Mouse (Mus musculus) lung, embryonic 14.5 days (tissue): ENCODE measurements around the gene Dcaf5. TPM values are rescaled to one million over a fixed set of nuclear protein-coding genes. Genes with fewer than 3 reads are reported as not detected.

Experiments
- ATAC-seq: fragments of 200-750 bp; cut with Nextera tagmentation; 2 replicates; pipeline ENCODE4 v1.8.0; 2017; ENCODE audit warnings: mild to moderate bottlenecking, moderate TSS enrichment, moderate library complexity; ENCODE audit not compliant: insufficient read depth
- DNase-seq: peaks from one replicate; pipeline ENCODE4 v3.0.0-alpha.2; 2015
- H3K27ac ChIP-seq: fragments of 300-500 bp; sonication (generic); 2 replicates; pipeline ENCODE4 v1.5.1; 2014; ENCODE audit warnings: low read depth, mild to moderate bottlenecking, moderate library complexity
- H3K27me3 ChIP-seq: fragments of 300-500 bp; sonication (generic); 2 replicates; pipeline ENCODE4 v1.6.1; 2014; ENCODE audit warnings: low read length, control low read depth; ENCODE audit not compliant: insufficient read depth
- H3K36me3 ChIP-seq: fragments of 300-500 bp; sonication (generic); 2 replicates; pipeline ENCODE4 v1.6.1; 2014; ENCODE audit warnings: control low read depth; ENCODE audit not compliant: insufficient read depth
- H3K4me1 ChIP-seq: fragments of 300-500 bp; sonication (generic); 2 replicates; pipeline ENCODE4 v1.6.1; 2014; ENCODE audit warnings: antibody characterized with exemption, control low read depth; ENCODE audit not compliant: insufficient read depth
- H3K4me2 ChIP-seq: fragments of 300-500 bp; sonication (generic); 2 replicates; pipeline ENCODE4 v1.6.1; 2014; ENCODE audit warnings: mild to moderate bottlenecking
- H3K4me3 ChIP-seq: fragments of 300-500 bp; sonication (generic); 2 replicates; pipeline ENCODE4 v1.5.1; 2014; ENCODE audit warnings: low read depth, low read length
- H3K9ac ChIP-seq: fragments of 300-500 bp; sonication (generic); 2 replicates; pipeline ENCODE4 v1.6.1; 2014
- H3K9me3 ChIP-seq: fragments of 300-500 bp; sonication (generic); 2 replicates; pipeline ENCODE4 v1.6.1; 2016; ENCODE audit warnings: low read depth, low read length, control low read depth
- CTCF ChIP-seq: IDR thresholded peaks from 2 replicates; pipeline ENCODE4 v1.5.1; 2016; ENCODE audit warnings: antibody characterized with exemption, low read depth
- WGBS: fragments of 180-500 bp; shearing (Covaris S2); extraction: QIAGEN DNeasy Blood & Tissue Kit; methylation state at CpG from one replicate; pipeline ENCODE4 v1.1.7; 2014; 5-methylcytosine and 5-hydroxymethylcytosine counted together
- polyA plus RNA-seq: library from polyadenylated mRNA; unstranded; fragments of >200 nt; fragmentation: Nextera tagmentation; extraction: Ambion mirVana; gene quantifications from 2 replicates; pipeline ENCODE4 v1.2.1, GENCODE M21; 2014

Gene Dcaf5
- 9.9 and 10.7 TPM in 2 replicates for polyA plus RNA-seq

GRCm38 (mm10) chr12:80436336-80436976 is at the start of gene Dcaf5:
Gene Dcaf5 (minus strand): TSS chr12:80436601.
- peak within 1 kb of the TSS; percentile 97 for H3K27ac ChIP-seq
- peak within 1 kb of the TSS; percentile 72 for H3K4me2 ChIP-seq
- no peaks in the 10 kb centered on the region for H3K4me1 ChIP-seq
- peak within 1 kb of the TSS; percentile 92 for H3K9ac ChIP-seq
- H3K36me3 ChIP-seq, result 0 out of 2 replicates have a peak, but pooled peaks cover 6% of the 10 kb centered on the region
- WGBS, result under 1% methylated on average over 56 of the region's 79 CpGs
- DNase-seq, result peak; percentile 83
- no peak for TF ChIP-seq CTCF
- H3K4me3 ChIP-seq, result peak within 1 kb of the TSS; percentile 89
- H3K27me3 ChIP-seq, result no peaks in the 10 kb centered on the region
- peak; percentile 72 for ATAC-seq
- H3K9me3 ChIP-seq, result no peaks in the 10 kb centered on the region

- TF ChIP-seq CTCF, result peak; percentile 21; the same call in 1 of the 2 replicates
- ATAC-seq (no peak), DNase-seq (no peak)
- H3K36me3 ChIP-seq, result peaks cover 15% of the 10 kb centered on the region; the same call in 1 of the 2 replicates
- H3K27ac ChIP-seq, result no peak overlapping the region
- H3K4me3 ChIP-seq, result no peak overlapping the region
- no peaks in the 10 kb centered on the region for H3K4me1 ChIP-seq
- no peak overlapping the region for H3K9ac ChIP-seq
- H3K4me2 ChIP-seq, result no peak overlapping the region
- WGBS, result 65% methylated on average over 3 of the region's 3 CpGs
- no peaks in the 10 kb centered on the region for H3K9me3 ChIP-seq
- H3K27me3 ChIP-seq, result no peaks in the 10 kb centered on the region
These were observed 47.0 kb upstream of the Dcaf5 start for GRCm38 (mm10) chr12:80483397-80483796.

- ATAC-seq (no peak), DNase-seq (no peak)
- Histone ChIP-seq H3K36me3 (peaks cover 10% of the 10 kb centered on the region; the same call in 1 of the 2 replicates), H3K9ac (no peak overlapping the region), H3K4me2 (no peak overlapping the region), H3K4me3 (no peak overlapping the region), H3K9me3 (no peaks in the 10 kb centered on the region), H3K4me1 (no peaks in the 10 kb centered on the region), H3K27me3 (no peaks in the 10 kb centered on the region), H3K27ac (no peak overlapping the region)
- WGBS, result 87% methylated on average over 3 of the region's 3 CpGs
- no peak for TF ChIP-seq CTCF
These were observed 43.6 kb upstream of the Dcaf5 start for GRCm38 (mm10) chr12:80479986-80480385.

DNA sequence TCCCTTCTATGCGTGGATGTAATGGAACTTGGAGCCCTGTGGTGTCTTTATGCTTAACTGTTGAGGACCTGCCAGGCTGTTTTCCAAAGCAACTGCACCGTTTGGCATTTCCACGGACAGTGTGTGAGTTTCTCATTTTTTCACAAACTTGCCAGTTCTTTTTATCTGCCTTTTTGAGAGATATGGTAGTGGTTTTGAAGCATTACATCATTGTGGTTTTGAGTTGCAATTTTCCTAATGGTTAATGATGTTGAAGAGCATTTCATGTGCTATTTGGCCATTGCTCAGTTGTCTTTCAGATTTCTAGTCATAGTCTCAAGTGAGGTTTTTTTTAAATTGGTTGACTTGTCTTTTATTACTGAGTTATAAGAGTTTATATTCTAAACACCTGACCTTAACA is 37.3 kb upstream of the Dcaf5 start:
- H3K27ac ChIP-seq, result no peak overlapping the region
- H3K4me1 ChIP-seq, result no peaks in the 10 kb centered on the region
- no peak overlapping the region for H3K4me2 ChIP-seq
- H3K36me3 ChIP-seq, result no peaks in the 10 kb centered on the region
- 75% methylated on average over 3 of the region's 3 CpGs for WGBS
- ATAC-seq (no peak), DNase-seq (no peak)
- no peak overlapping the region for H3K9ac ChIP-seq
- H3K4me3 ChIP-seq, result no peak overlapping the region
- H3K27me3 ChIP-seq, result no peaks in the 10 kb centered on the region
- no peaks in the 10 kb centered on the region for H3K9me3 ChIP-seq
- TF ChIP-seq CTCF, result no peak

- Histone ChIP-seq H3K4me1 (no peaks in the 10 kb centered on the region), H3K27me3 (no peaks in the 10 kb centered on the region), H3K9ac (no peak overlapping the region), H3K4me2 (no peak overlapping the region), H3K9me3 (no peaks in the 10 kb centered on the region), H3K27ac (no peak overlapping the region), H3K4me3 (no peak overlapping the region), H3K36me3 (no peaks in the 10 kb centered on the region)
- no peak for ATAC-seq
- DNase-seq, result no peak
- no peak for TF ChIP-seq CTCF
- 70% methylated on average over 4 of the region's 4 CpGs for WGBS
These were observed 35.5 kb upstream of the Dcaf5 start for GRCm38 (mm10) chr12:80471926-80472325.

- Histone ChIP-seq H3K36me3 (no peaks in the 10 kb centered on the region), H3K4me2 (no peak overlapping the region), H3K9ac (no peak overlapping the region), H3K4me3 (no peak overlapping the region), H3K27me3 (no peaks in the 10 kb centered on the region), H3K27ac (no peak overlapping the region), H3K4me1 (no peaks in the 10 kb centered on the region), H3K9me3 (no peaks in the 10 kb centered on the region)
- ATAC-seq (no peak), DNase-seq (no peak)
- 77% methylated on average over 2 of the region's 2 CpGs for WGBS
- TF ChIP-seq CTCF, result no peak
These were observed 33.8 kb upstream of the Dcaf5 start for GRCm38 (mm10) chr12:80470206-80470605.

DNA sequence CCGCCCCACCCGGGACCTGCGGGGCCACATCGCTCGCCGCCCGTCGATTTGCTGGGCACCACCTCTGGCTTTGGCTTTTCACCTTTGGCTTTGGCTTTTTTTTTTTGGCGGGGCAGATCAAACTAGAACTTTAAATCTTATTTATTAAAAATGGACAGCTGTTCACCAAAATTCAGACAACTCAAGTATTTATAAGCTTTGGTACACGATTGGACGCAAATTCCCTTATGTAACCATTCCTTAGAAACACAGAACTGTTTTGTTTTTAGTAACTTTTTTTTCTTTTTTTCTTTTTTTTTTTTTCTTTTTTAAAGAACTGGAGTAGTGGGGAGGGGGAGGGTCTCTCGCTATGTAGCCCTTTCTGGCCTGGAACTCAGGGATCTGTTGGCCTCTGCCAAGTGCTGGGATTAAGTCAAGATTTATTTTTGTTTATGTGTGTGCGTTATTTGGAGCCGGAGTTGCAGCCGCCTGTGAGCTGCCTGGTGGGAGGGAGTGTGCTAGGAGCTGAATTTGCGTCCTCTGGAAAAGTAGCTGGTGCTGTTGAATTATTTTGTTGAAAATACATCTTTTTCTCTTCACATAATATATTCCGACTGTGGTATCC is 27.4 kb upstream of the Dcaf5 start:
- Histone ChIP-seq H3K9me3 (no peaks in the 10 kb centered on the region), H3K27ac (peak overlapping the region; percentile 80), H3K4me1 (no peaks in the 10 kb centered on the region), H3K36me3 (no peaks in the 10 kb centered on the region), H3K27me3 (no peaks in the 10 kb centered on the region), H3K4me2 (peak overlapping the region; percentile 79), H3K4me3 (peak overlapping the region; percentile 76), H3K9ac (peak overlapping the region; percentile 72)
- peak; percentile 67 for DNase-seq
- no peak for ATAC-seq
- 3% methylated on average over 17 of the region's 17 CpGs for WGBS
- TF ChIP-seq CTCF, result no peak
